Mouse (Mus musculus) lung, postnatal 0 days (tissue): Measurements from ENCODE around the gene Dgka. TPM values are rescaled to one million over a fixed set of nuclear protein-coding genes. Genes with fewer than 3 reads are reported as not detected.

Source experiments
- ATAC-seq: fragments of 200-750 bp; cut with Nextera tagmentation; 2 replicates; pipeline ENCODE4 v1.8.0; 2017; ENCODE audit warnings: moderate library complexity
- DNase-seq: peaks from one replicate; pipeline ENCODE4 v3.0.0-alpha.2; 2016; ENCODE audit warnings: low spot score
- H3K27ac ChIP-seq: fragments of 300-500 bp; sonication (generic); 2 replicates; pipeline ENCODE4 v1.5.1; 2014; ENCODE audit warnings: antibody characterized with exemption, mild to moderate bottlenecking, low read length, mixed read lengths
- H3K27me3 ChIP-seq: fragments of 300-500 bp; sonication (generic); replicated peaks from 2 replicates; pipeline ENCODE4 v1.6.1; 2014; ENCODE audit warnings: low read length, mixed read lengths; ENCODE audit not compliant: insufficient read depth
- H3K36me3 ChIP-seq: fragments of 300-500 bp; sonication (generic); 2 replicates; pipeline ENCODE4 v1.6.1; 2014; ENCODE audit warnings: low read length, mixed read lengths; ENCODE audit not compliant: insufficient read depth
- H3K4me1 ChIP-seq: fragments of 300-500 bp; sonication (generic); 2 replicates; pipeline ENCODE4 v1.6.1; 2014; ENCODE audit warnings: antibody characterized with exemption, low read depth, low read length, mixed read lengths; ENCODE audit not compliant: insufficient read depth
- H3K4me2 ChIP-seq: fragments of 300-500 bp; sonication (generic); replicated peaks from 2 replicates; pipeline ENCODE4 v1.6.1; 2014; ENCODE audit warnings: low read depth, mild to moderate bottlenecking, low read length, moderate library complexity, mixed read lengths
- H3K4me3 ChIP-seq: fragments of 300-500 bp; sonication (generic); 2 replicates; pipeline ENCODE4 v1.5.1; 2014; ENCODE audit warnings: low read depth, low read length
- H3K9ac ChIP-seq: fragments of 300-500 bp; sonication (generic); replicated peaks from 2 replicates; pipeline ENCODE4 v1.6.1; 2014; ENCODE audit warnings: low read depth, mild to moderate bottlenecking
- H3K9me3 ChIP-seq: fragments of 300-500 bp; sonication (generic); 2 replicates; pipeline ENCODE4 v1.6.1; 2016; ENCODE audit warnings: low read length, mixed read lengths
- CTCF ChIP-seq: IDR thresholded peaks from 2 replicates; pipeline ENCODE4 v1.5.1; 2016; ENCODE audit warnings: antibody characterized with exemption, mild to moderate bottlenecking
- EP300 ChIP-seq: IDR thresholded peaks from 2 replicates; pipeline ENCODE4 v1.6.1; 2016; ENCODE audit warnings: antibody characterized with exemption, mild to moderate bottlenecking, control low read depth
- WGBS: fragments of 180-500 bp; shearing (Covaris S2); extraction: QIAGEN DNeasy Blood & Tissue Kit; methylation state at CpG from one replicate; pipeline ENCODE4 v1.1.7; 2014; 5-methylcytosine and 5-hydroxymethylcytosine counted together
- polyA plus RNA-seq: library from polyadenylated mRNA; unstranded; fragments of >200 nt; fragmentation: Nextera tagmentation; extraction: Ambion mirVana; gene quantifications from 2 replicates; pipeline ENCODE4 v1.2.1, GENCODE M21; 2015

Gene Dgka
- polyA plus RNA-seq, 1 experiment from 2014 or later: 16.8 TPM

DNA sequence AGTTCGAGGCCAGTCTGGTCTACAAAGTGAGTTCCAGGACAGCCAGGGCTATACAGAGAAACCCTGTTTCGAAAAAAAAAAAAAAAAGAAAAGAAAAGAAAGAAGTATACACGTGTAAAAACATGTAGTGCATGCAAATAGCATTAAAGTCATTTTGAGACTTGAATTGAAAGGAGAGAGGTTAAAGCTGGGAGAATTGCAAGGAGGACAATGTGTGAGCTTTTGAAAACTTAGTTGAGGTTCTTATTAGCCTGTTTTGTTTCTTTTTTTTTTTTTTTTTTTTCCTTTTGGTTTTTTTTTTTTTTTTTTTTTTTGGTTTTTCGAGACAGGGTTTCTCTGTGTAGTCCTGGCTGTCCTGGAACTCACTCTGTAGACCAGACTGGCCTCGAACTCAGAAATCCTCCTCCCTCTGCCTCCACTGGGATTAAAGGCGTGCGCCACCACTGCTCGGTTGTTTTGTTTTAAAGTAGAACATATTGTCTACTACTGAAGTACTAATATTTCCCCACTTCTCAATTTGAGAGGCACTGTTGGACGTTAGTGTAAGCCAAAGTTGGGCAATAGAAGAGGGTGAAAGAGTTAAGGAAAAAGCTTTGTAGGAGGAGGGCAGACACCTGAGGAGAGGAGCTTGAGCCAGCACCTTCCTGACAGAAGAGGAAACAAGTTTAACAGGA is 2.5 kb upstream of the Dgka start:
- 36% methylated on average over 8 of the region's 9 CpGs for WGBS
- peak overlapping the region; percentile 99 for H3K27ac ChIP-seq
- no peaks in the 10 kb centered on the region for H3K9me3 ChIP-seq
- no peak for ATAC-seq
- no peaks in the 10 kb centered on the region for H3K36me3 ChIP-seq
- peak; percentile 97 for DNase-seq
- H3K4me2 ChIP-seq: peak overlapping the region; percentile 92
- H3K4me1 ChIP-seq: peaks cover 18% of the 10 kb centered on the region; the same call in 1 of the 2 replicates
- H3K27me3 ChIP-seq: no peaks in the 10 kb centered on the region
- peak overlapping the region; percentile 83 for H3K4me3 ChIP-seq
- peak; percentile 85; the same call in 1 of the 2 replicates for TF ChIP-seq EP300
- no peak for TF ChIP-seq CTCF
- no peak overlapping the region for H3K9ac ChIP-seq

DNA sequence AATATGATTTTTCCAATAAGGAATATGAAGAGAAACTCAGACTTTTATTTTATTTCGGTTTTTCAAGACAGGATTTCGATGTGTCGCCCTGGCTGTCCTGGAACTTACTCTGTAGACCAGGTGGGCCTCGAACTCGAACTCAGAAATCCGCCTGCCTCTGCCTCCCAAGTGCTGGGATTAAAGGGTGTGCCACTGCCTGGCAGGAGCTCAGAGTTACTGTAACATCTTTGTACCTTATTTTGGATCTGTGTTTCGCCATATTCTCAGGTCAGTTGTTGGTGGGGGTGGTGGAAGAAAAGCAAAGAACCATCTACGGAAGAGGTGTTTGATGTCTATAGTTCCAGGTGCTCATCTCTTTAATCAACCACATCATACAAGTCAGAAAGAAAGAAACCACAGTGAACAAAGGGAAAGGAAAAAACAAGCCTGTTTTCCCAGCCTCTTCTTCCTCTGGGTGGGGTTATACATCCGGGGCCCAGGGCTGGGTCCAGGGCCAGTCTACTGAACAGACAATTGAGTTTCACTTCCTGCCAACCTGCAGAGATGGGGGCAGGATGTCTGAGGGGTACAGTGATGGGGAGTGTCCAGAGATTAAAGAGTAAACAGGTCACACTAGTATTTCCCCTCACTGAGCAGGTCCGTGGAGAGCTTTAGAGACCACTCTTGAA is 1.4 kb upstream of the Dgka start:
- WGBS: 82% methylated on average over 10 of the region's 10 CpGs
- peak overlapping the region; percentile 44; the same call in 1 of the 2 replicates for H3K27ac ChIP-seq
- no peaks in the 10 kb centered on the region for H3K27me3 ChIP-seq
- H3K4me1 ChIP-seq: peaks cover 18% of the 10 kb centered on the region; the same call in 1 of the 2 replicates
- no peak for ATAC-seq
- no peak overlapping the region for H3K4me2 ChIP-seq
- DNase-seq: no peak
- no peak overlapping the region for H3K9ac ChIP-seq
- no peak for TF ChIP-seq EP300
- TF ChIP-seq CTCF: no peak
- H3K36me3 ChIP-seq: no peaks in the 10 kb centered on the region
- no peaks in the 10 kb centered on the region for H3K9me3 ChIP-seq
- no peak overlapping the region for H3K4me3 ChIP-seq

DNA sequence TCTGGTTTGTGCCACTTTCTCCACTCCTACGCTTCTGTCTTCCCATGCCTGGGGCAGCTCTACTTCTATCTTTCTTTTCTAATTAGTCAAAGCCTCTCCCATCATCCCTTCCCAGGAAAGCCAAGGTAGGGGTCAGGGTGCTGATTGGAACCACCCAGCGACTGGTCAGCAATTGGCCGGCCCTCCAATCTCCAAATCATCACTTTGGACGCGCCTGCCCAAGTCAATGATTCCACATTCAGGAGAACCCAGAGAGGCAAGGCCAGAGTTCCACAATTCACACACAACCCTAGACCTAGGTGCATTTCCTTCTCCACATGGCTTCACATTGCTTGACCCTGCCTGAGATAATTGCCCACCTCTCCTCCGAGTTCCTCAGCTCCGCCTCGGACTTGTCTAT is 444 bp downstream of the Dgka start:
- Histone ChIP-seq H3K4me1 (peaks cover 18% of the 10 kb centered on the region; the same call in 1 of the 2 replicates), H3K27ac (peak overlapping the region; percentile 93), H3K36me3 (no peaks in the 10 kb centered on the region), H3K4me2 (peak overlapping the region; percentile 90), H3K9me3 (no peaks in the 10 kb centered on the region), H3K27me3 (no peaks in the 10 kb centered on the region), H3K4me3 (peak overlapping the region; percentile 70), H3K9ac (peak overlapping the region; percentile 67)
- DNase-seq (no peak), ATAC-seq (no peak)
- TF ChIP-seq CTCF (no peak), EP300 (no peak)
- 28% methylated on average over 8 of the region's 8 CpGs for WGBS

DNA sequence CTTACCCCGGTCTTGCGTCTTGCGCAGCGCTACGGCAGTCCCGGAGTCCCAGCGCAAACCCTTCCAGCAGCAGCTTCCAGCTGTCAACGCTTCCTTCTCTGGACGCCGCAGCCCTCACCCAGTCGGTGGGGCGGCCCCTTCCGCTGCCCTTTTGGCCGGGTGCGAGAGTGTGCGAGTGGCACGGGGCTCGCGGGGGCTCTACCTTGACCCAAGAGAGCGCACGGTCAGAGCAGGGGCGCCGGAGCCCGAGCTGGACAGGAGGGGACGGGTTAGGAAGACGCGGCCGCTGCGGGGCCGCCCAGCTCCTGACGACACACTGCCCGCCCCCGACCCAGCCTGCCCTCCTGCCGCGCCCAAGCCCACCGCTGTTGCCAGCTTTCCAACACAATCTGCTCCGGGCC is 864 bp downstream of the Dgka start:
- Histone ChIP-seq H3K9me3 (no peaks in the 10 kb centered on the region), H3K4me2 (peak overlapping the region; percentile 90), H3K27ac (peak overlapping the region; percentile 93), H3K36me3 (no peaks in the 10 kb centered on the region), H3K4me1 (peaks cover 18% of the 10 kb centered on the region; the same call in 1 of the 2 replicates), H3K4me3 (peak overlapping the region; percentile 70), H3K27me3 (no peaks in the 10 kb centered on the region), H3K9ac (peak overlapping the region; percentile 67)
- TF ChIP-seq EP300 (no peak), CTCF (peak; percentile 3; the same call in 1 of the 2 replicates)
- ATAC-seq (peak; percentile 58), DNase-seq (peak; percentile 81)
- WGBS: 3% methylated on average over 29 of the region's 37 CpGs

DNA sequence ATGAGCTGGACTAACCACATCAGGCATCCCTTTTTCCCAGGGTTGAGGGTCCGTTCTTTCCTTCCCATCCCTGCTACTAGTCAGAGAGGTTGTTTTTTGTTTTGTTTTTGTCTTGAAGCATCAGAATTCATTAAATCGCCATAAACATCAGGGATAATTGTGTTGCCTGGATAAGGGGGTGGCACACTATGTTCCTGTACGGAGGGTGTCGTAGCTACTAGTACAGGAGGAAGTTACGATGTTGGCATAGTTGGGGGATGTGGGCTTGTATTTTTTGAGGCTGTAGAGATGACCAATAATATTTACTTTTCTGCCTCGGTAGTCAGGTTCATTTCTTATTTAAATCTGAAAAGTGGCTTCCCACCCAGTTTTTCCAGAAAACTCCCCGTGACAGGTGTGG is 1.4 kb downstream of the Dgka start:
- H3K9ac ChIP-seq: peak overlapping the region; percentile 67
- peak overlapping the region; percentile 70 for H3K4me3 ChIP-seq
- H3K27ac ChIP-seq: peak overlapping the region; percentile 93
- peak overlapping the region; percentile 90 for H3K4me2 ChIP-seq
- 3% methylated on average over 7 of the region's 7 CpGs for WGBS
- TF ChIP-seq CTCF (no peak), EP300 (no peak)
- DNase-seq: peak; percentile 51
- H3K36me3 ChIP-seq: no peaks in the 10 kb centered on the region
- ATAC-seq: no peak
- H3K9me3 ChIP-seq: no peaks in the 10 kb centered on the region
- H3K4me1 ChIP-seq: peaks cover 18% of the 10 kb centered on the region; the same call in 1 of the 2 replicates
- H3K27me3 ChIP-seq: no peaks in the 10 kb centered on the region

DNA sequence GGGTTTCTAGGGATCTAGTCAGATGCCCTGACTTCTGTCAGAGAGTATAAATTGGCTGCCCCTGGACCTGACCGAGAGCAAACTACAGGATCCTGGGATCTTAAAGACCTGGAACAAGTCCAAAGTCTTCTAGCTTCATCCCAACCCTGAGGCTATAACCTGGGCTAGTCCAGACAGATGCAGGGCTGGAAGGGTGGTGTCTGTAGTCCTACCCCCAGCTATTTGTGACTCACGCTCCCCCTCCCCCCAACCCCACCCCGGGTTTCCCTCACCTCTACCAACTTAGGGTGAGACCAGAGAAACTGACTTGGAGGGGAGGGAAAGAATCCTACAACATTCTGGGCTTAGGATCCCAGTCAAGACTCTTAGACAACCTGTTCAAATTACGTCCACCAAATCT is 2.0 kb downstream of the Dgka start:
- Histone ChIP-seq H3K27me3 (no peaks in the 10 kb centered on the region), H3K27ac (peak overlapping the region; percentile 93; the same call in 1 of the 2 replicates), H3K4me3 (peak overlapping the region; percentile 70), H3K9ac (no peak overlapping the region; the same call in 1 of the 2 replicates), H3K36me3 (no peaks in the 10 kb centered on the region), H3K4me1 (peaks cover 18% of the 10 kb centered on the region; the same call in 1 of the 2 replicates), H3K9me3 (no peaks in the 10 kb centered on the region), H3K4me2 (peak overlapping the region; percentile 90)
- no peak for TF ChIP-seq CTCF
- TF ChIP-seq EP300: no peak
- no peak for ATAC-seq
- DNase-seq: no peak
- WGBS: 21% methylated on average over 4 of the region's 4 CpGs
